Mouse (Mus musculus): ENCODE data around the gene Haspin. TPM values are rescaled to one million over a fixed set of nuclear protein-coding genes. Genes with fewer than 3 reads are reported as not detected.

Haspin gene
- polyA plus RNA-seq, 1 experiment from 2014 or later, result 2.5 TPM

- ATAC-seq, result no peak
- H3K9me3 ChIP-seq (ENCODE audit: control insufficient read depth, low read length), result no peaks in the 10 kb centered on the region
- no peak overlapping the region for H3K9ac ChIP-seq (ENCODE audit: low read depth, low read length)
- no peak overlapping the region for H3K4me3 ChIP-seq (ENCODE audit: low read length)
- 56% methylated on average over 5 of the region's 5 CpGs for WGBS
- H3K36me3 ChIP-seq (ENCODE audit: control insufficient read depth, insufficient read depth, low read length), result no peaks in the 10 kb centered on the region
- H3K27me3 ChIP-seq (replicated peaks; ENCODE audit: control insufficient read depth, insufficient read depth, low read length), result no peaks in the 10 kb centered on the region
- H3K4me1 ChIP-seq (ENCODE audit: control insufficient read depth, insufficient read depth, low read depth, low read length), result no peaks in the 10 kb centered on the region
- no peak overlapping the region for H3K27ac ChIP-seq (ENCODE audit: low read depth, low read length)
- H3K4me2 ChIP-seq (ENCODE audit: low read length), result no peak overlapping the region
Measured at GRCm38 (mm10) chr11:73098860-73099259, 39.2 kb downstream of the Haspin start.

GRCm38 (mm10) chr11:73094231-73094995 is 43.7 kb downstream of the Haspin start:
- Histone ChIP-seq H3K4me1 (ENCODE audit: control insufficient read depth, insufficient read depth, low read depth, low read length) (no peaks in the 10 kb centered on the region), H3K9ac (ENCODE audit: low read depth, low read length) (no peak overlapping the region), H3K9me3 (ENCODE audit: control insufficient read depth, low read length) (no peaks in the 10 kb centered on the region), H3K27me3 (replicated peaks; ENCODE audit: control insufficient read depth, insufficient read depth, low read length) (no peaks in the 10 kb centered on the region), H3K36me3 (ENCODE audit: control insufficient read depth, insufficient read depth, low read length) (no peaks in the 10 kb centered on the region), H3K27ac (ENCODE audit: low read depth, low read length) (no peak overlapping the region), H3K4me2 (ENCODE audit: low read length) (no peak overlapping the region), H3K4me3 (ENCODE audit: low read length) (no peak overlapping the region)
- 83% methylated on average over 11 of the region's 11 CpGs for WGBS
- no peak for ATAC-seq

DNA sequence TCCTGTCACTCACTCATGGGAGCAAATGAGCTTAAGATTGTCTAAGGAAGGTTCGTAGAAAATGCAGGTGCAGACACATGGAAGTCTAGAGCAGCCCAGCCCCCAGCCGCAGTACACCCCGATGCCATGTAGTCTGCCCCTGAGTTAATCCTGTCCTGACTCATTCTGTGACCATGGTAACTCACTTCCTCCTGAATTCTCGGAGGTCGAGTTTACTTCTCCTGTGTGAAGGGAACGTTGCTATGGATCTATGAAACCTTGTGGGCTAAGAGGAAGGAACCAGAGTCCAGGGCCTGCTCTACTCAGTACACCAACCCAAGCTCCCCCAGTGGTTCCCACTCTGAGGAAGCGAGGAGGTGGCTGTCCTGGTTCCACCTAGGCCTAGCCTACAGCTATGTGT is 45.2 kb downstream of the Haspin start:
- no peak overlapping the region for H3K27ac ChIP-seq (ENCODE audit: low read depth, low read length)
- no peaks in the 10 kb centered on the region for H3K9me3 ChIP-seq (ENCODE audit: control insufficient read depth, low read length)
- ATAC-seq, result no peak
- H3K4me3 ChIP-seq (ENCODE audit: low read length), result no peak overlapping the region
- WGBS, result 81% methylated on average over 7 of the region's 7 CpGs
- no peak overlapping the region for H3K4me2 ChIP-seq (ENCODE audit: low read length)
- H3K36me3 ChIP-seq (ENCODE audit: control insufficient read depth, insufficient read depth, low read length), result no peaks in the 10 kb centered on the region
- H3K27me3 ChIP-seq (replicated peaks; ENCODE audit: control insufficient read depth, insufficient read depth, low read length), result no peaks in the 10 kb centered on the region
- no peaks in the 10 kb centered on the region for H3K4me1 ChIP-seq (ENCODE audit: control insufficient read depth, insufficient read depth, low read depth, low read length)
- no peak overlapping the region for H3K9ac ChIP-seq (ENCODE audit: low read depth, low read length)

DNA sequence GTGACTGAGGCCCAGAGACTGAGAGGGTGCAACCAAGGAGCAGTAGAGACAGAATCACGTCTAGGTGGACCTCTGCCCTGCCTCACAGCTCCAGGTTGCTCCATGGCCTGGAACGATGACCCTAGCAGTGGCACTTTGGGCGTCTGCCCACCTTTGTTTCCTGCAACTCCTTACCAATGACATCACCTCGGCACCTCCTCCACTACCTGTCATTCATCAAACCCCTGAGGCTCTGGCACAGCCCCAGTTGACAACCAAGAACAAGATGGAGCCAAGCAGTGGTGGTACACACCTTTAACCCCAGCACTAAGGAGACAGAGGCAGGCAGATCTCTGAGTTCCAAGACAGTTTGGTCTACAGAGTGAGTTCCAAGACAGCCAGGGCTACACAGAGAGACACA is 46.0 kb downstream of the Haspin start:
- Histone ChIP-seq H3K27me3 (replicated peaks; ENCODE audit: control insufficient read depth, insufficient read depth, low read length) (no peaks in the 10 kb centered on the region), H3K4me2 (ENCODE audit: low read length) (no peak overlapping the region), H3K9me3 (ENCODE audit: control insufficient read depth, low read length) (no peaks in the 10 kb centered on the region), H3K4me3 (ENCODE audit: low read length) (no peak overlapping the region), H3K27ac (ENCODE audit: low read depth, low read length) (no peak overlapping the region), H3K9ac (ENCODE audit: low read depth, low read length) (no peak overlapping the region), H3K4me1 (ENCODE audit: control insufficient read depth, insufficient read depth, low read depth, low read length) (no peaks in the 10 kb centered on the region), H3K36me3 (ENCODE audit: control insufficient read depth, insufficient read depth, low read length) (no peaks in the 10 kb centered on the region)
- no peak for ATAC-seq
- 76% methylated on average over 4 of the region's 4 CpGs for WGBS

DNA sequence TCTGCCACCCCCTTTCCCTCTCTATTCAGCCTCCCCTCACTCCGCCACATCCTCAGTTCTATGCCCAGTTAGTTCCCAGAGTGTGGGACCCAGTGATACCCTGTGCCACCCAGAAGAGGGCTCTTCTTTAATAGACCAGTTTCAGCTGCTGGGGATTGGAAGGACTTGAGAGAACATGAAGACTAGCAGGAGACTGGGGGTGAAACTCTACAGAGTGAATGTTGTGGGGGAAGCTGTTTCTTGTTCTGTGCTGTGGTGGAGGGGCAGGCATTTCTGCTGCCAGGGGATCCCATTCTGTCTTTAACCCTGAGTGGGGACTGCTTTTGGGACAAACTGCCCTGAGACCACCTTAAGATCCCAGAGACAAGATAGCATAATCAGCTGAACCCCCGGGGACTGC is 47.3 kb downstream of the Haspin start:
- Histone ChIP-seq H3K4me3 (ENCODE audit: low read length) (no peak overlapping the region), H3K36me3 (ENCODE audit: control insufficient read depth, insufficient read depth, low read length) (no peaks in the 10 kb centered on the region), H3K4me2 (ENCODE audit: low read length) (no peak overlapping the region), H3K9me3 (ENCODE audit: control insufficient read depth, low read length) (no peaks in the 10 kb centered on the region), H3K4me1 (ENCODE audit: control insufficient read depth, insufficient read depth, low read depth, low read length) (no peaks in the 10 kb centered on the region), H3K27ac (ENCODE audit: low read depth, low read length) (no peak overlapping the region), H3K9ac (ENCODE audit: low read depth, low read length) (no peak overlapping the region), H3K27me3 (replicated peaks; ENCODE audit: control insufficient read depth, insufficient read depth, low read length) (no peaks in the 10 kb centered on the region)
- ATAC-seq, result no peak
- 81% methylated on average over 2 of the region's 2 CpGs for WGBS

GRCm38 (mm10) chr11:73090283-73090682 is 47.8 kb downstream of the Haspin start, which contains the start of gene Itgae:
Gene Itgae, plus strand, starts transcription at chr11:73090583.
- Histone ChIP-seq H3K36me3 (ENCODE audit: control insufficient read depth, insufficient read depth, low read length) (no peaks in the 10 kb centered on the region), H3K27me3 (replicated peaks; ENCODE audit: control insufficient read depth, insufficient read depth, low read length) (no peaks in the 10 kb centered on the region), H3K4me1 (ENCODE audit: control insufficient read depth, insufficient read depth, low read depth, low read length) (no peaks in the 10 kb centered on the region), H3K27ac (ENCODE audit: low read depth, low read length) (no peak within 1 kb of the TSS), H3K4me3 (ENCODE audit: low read length) (no peak within 1 kb of the TSS), H3K9me3 (ENCODE audit: control insufficient read depth, low read length) (no peaks in the 10 kb centered on the region), H3K9ac (ENCODE audit: low read depth, low read length) (no peak within 1 kb of the TSS), H3K4me2 (ENCODE audit: low read length) (no peak within 1 kb of the TSS)
- ATAC-seq, result no peak
- WGBS, result 84% methylated on average over 4 of the region's 4 CpGs

DNA sequence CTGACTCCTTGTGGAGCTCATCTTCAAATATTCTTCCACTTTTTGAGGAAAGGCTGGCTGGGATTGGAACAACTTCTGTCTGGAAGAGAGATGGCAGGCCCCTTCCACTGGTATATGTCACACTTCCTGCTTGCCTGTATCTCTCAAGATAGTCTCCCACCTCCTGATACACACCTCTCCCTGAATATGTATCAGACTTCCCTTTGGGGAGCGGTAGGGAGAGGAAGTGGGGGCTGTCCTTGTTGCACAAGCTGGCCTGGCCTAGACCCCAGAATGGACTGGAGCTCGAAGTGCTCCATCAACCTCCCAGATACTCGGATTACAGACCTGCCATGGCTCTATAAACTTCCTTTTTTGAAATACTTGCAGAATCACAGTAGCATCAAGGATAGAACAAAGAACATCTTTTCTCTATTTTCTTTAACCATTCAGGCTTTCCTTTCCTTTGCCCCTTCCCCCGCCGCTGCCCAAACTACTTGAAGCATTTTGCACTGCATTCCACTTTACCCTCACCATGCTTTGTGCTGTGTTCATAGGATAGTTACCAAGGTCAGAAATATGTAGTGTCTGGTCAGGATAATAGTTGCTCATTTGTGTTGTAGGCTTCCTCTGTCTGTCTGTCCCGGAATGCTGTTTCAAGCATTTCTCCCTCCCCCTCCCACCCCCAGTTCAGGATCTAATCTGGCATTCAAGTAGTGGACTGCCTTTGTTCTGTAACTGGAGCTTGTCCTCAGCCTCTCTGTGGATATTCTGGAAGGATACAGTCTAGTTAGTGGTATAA is 50.2 kb downstream of the Haspin start:
- Histone ChIP-seq H3K4me1 (ENCODE audit: control insufficient read depth, insufficient read depth, low read depth, low read length) (no peaks in the 10 kb centered on the region), H3K27ac (ENCODE audit: low read depth, low read length) (no peak overlapping the region), H3K9ac (ENCODE audit: low read depth, low read length) (no peak overlapping the region), H3K36me3 (ENCODE audit: control insufficient read depth, insufficient read depth, low read length) (no peaks in the 10 kb centered on the region), H3K27me3 (replicated peaks; ENCODE audit: control insufficient read depth, insufficient read depth, low read length) (no peaks in the 10 kb centered on the region), H3K4me3 (ENCODE audit: low read length) (no peak overlapping the region), H3K4me2 (ENCODE audit: low read length) (no peak overlapping the region), H3K9me3 (ENCODE audit: control insufficient read depth, low read length) (no peaks in the 10 kb centered on the region)
- no peak for ATAC-seq
- WGBS, result 70% methylated on average over 6 of the region's 6 CpGs

Other genes starting within 250 kb of the Haspin start
- gene Atp2a3, start 177.1 kb downstream of the Haspin start, polyA plus RNA-seq (2015; fragmentation: Nextera tagmentation; extraction: Ambion mirVana), result 1.8 and 2.3 TPM in 2 replicates
- gene P2rx1, start 139.2 kb downstream of the Haspin start, polyA plus RNA-seq (2015; fragmentation: Nextera tagmentation; extraction: Ambion mirVana), result 0.31 and 0.45 TPM in 2 replicates
- 35.8 TPM in 2 replicates for gene Camkk1, start 119.3 kb downstream of the Haspin start, polyA plus RNA-seq (2015; fragmentation: Nextera tagmentation; extraction: Ambion mirVana)
- gene Ncbp3, start 90.5 kb downstream of the Haspin start, polyA plus RNA-seq (2015; fragmentation: Nextera tagmentation; extraction: Ambion mirVana), result 8.3 and 9.2 TPM in 2 replicates
- 0.19 and 0.33 TPM in 2 replicates for gene Itgae, start 47.7 kb downstream of the Haspin start, polyA plus RNA-seq (2015; fragmentation: Nextera tagmentation; extraction: Ambion mirVana)
- gene P2rx5, start 22.1 kb upstream of the Haspin start, polyA plus RNA-seq (2015; fragmentation: Nextera tagmentation; extraction: Ambion mirVana), result 0.39 and 0.60 TPM in 2 replicates
- gene Emc6, start 38.7 kb upstream of the Haspin start, polyA plus RNA-seq (2015; fragmentation: Nextera tagmentation; extraction: Ambion mirVana), result 141 and 145 TPM in 2 replicates
- gene Tax1bp3, start 38.8 kb upstream of the Haspin start, polyA plus RNA-seq (2015; fragmentation: Nextera tagmentation; extraction: Ambion mirVana), result 120 and 129 TPM in 2 replicates
- gene Ctns, start 60.7 kb upstream of the Haspin start, polyA plus RNA-seq (2015; fragmentation: Nextera tagmentation; extraction: Ambion mirVana), result 17.4 and 21.5 TPM in 2 replicates
- 2.5 and 3.0 TPM in 2 replicates for gene Shpk, start 61.2 kb upstream of the Haspin start, polyA plus RNA-seq (2015; fragmentation: Nextera tagmentation; extraction: Ambion mirVana)
- gene Trpv1, start 96.0 kb upstream of the Haspin start, polyA plus RNA-seq (2015; fragmentation: Nextera tagmentation; extraction: Ambion mirVana), result 0.31 and 0.40 TPM in 2 replicates
- 0.34 TPM in 2 replicates for gene Trpv3, start 129.1 kb upstream of the Haspin start, polyA plus RNA-seq (2015; fragmentation: Nextera tagmentation; extraction: Ambion mirVana)
- 2.7 and 4.6 TPM in 2 replicates for gene Aspa, start 191.3 kb upstream of the Haspin start, polyA plus RNA-seq (2015; fragmentation: Nextera tagmentation; extraction: Ambion mirVana)
- gene Gm49340, start 191.4 kb upstream of the Haspin start, polyA plus RNA-seq (2015; fragmentation: Nextera tagmentation; extraction: Ambion mirVana), result not detected in 2 replicates
- 0.12 and 0.20 TPM in 2 replicates for gene Spata22, start 191.4 kb upstream of the Haspin start, polyA plus RNA-seq (2015; fragmentation: Nextera tagmentation; extraction: Ambion mirVana)
- gene Olfr20, start 212.5 kb upstream of the Haspin start, polyA plus RNA-seq (2015; fragmentation: Nextera tagmentation; extraction: Ambion mirVana), result not detected in 2 replicates
- gene Olfr376, start 233.0 kb upstream of the Haspin start, polyA plus RNA-seq (2015; fragmentation: Nextera tagmentation; extraction: Ambion mirVana), result not detected in 2 replicates